Mouse (Mus musculus) B cell, adult 2 months (primary cell): ENCODE data around the gene Stpg4.

Experiments used
- DNase-seq, 2 experiments: peaks; one replicate each; pipeline ENCODE4 v3.0.0; 2022

Gene Stpg4

GRCm38 (mm10) chr17:87378354-87379159 lies 49.0 kb downstream of the Stpg4 start:
- DNase-seq: no peak

DNA sequence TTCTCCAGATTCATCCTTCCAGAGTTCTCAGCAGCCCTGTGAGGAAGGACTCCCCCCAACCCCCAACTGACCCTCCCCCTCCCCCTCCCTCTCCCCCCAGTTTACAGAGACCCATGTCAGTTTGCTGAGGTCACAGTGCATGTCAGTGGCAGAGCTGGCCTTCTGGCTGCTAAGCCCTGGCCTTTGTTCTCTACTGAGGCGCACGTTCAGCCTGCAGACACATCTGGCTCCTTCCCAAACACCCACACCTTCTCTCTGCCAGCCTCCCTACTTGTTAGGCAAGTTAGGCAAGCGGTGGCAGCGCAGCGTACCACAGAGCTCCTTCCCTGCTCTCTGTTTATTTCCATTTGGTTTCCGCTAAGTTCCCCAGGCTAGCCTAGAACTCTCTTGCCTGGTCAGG lies 50.0 kb downstream of the Stpg4 start:
- DNase-seq: no peak

- no peak for DNase-seq
Measured at GRCm38 (mm10) chr17:87376831-87377471, 50.6 kb downstream of the Stpg4 start.

- peak; percentile 34 to 49 for DNase-seq
Measured at GRCm38 (mm10) chr17:87375941-87376511, 51.5 kb downstream of the Stpg4 start.

GRCm38 (mm10) chr17:87373327-87373726 lies 54.2 kb downstream of the Stpg4 start:
- no peak for DNase-seq

DNA sequence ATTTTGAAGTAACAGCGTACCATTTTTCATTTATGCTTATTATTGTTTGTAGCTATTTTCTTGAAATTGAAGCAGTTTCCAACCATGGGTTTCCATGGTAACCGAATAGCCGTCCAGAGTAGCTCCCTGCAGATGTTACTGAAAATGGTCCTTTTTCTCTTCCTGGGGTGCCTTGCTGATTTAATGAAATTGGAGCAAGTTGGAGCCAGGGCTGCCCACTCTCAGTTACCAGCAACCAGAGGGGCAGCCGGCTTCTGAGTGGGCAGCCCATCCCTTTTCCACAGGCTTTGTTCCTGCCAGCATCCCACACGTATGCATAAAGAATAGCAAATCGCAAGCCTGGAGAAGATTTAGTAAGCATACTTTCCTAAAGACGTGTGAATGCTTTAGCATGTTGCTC lies 55.4 kb downstream of the Stpg4 start:
- DNase-seq: no peak

- DNase-seq: no peak
Measured at GRCm38 (mm10) chr17:87369270-87369759, 58.2 kb downstream of the Stpg4 start.

- DNase-seq: no peak
Measured at GRCm38 (mm10) chr17:87368481-87368880, 59.1 kb downstream of the Stpg4 start.

GRCm38 (mm10) chr17:87367640-87368039 lies 59.9 kb downstream of the Stpg4 start:
- DNase-seq: no peak

GRCm38 (mm10) chr17:87367228-87367627 lies 60.3 kb downstream of the Stpg4 start:
- no peak for DNase-seq

DNA sequence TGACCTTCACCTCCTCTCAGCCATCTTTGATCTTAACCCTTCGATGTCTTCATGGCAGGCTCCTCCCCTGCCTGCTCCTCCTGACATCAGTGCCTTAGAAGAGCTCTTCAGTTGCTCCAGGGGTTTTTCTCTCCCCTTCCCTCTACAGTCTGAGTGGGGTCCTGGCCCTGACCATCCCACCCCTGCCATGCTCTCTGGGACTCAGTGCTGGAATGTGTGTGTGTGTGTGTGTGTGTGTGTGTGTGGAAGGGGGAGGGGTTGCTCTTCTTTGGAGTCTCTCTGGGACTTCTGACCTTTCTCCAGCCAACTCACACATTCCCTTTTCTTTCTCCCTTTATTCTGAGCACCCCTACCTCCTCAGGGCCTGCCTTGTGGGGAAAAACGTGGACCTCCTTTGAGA lies 61.0 kb downstream of the Stpg4 start:
- DNase-seq: no peak

DNA sequence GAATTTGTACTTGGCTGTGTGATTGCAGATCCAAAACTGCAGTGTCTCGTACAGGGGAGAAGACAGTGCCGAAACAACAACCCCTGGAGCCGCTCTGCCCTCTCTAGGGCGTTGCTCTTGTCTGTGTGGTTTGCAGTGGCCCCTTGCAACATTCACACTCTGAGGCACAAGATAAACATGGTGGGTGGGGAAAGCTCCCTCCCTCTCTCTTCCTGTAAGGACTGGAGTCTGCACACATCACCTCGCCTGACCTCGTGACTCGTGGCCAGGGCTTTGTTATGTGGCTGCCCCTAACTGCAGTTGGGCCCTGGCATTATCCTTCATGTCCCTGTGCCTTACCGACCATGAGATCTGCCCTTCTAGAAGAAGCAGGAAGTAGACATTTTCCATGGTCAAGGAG lies 62.3 kb downstream of the Stpg4 start:
- no peak for DNase-seq

- no peak for DNase-seq
Measured at GRCm38 (mm10) chr17:87364108-87364507, 63.4 kb downstream of the Stpg4 start.

- DNase-seq: no peak
Measured at GRCm38 (mm10) chr17:87361132-87361531, 66.4 kb downstream of the Stpg4 start.

- DNase-seq: no peak
Measured at GRCm38 (mm10) chr17:87357506-87357905, 70.0 kb downstream of the Stpg4 start.

DNA sequence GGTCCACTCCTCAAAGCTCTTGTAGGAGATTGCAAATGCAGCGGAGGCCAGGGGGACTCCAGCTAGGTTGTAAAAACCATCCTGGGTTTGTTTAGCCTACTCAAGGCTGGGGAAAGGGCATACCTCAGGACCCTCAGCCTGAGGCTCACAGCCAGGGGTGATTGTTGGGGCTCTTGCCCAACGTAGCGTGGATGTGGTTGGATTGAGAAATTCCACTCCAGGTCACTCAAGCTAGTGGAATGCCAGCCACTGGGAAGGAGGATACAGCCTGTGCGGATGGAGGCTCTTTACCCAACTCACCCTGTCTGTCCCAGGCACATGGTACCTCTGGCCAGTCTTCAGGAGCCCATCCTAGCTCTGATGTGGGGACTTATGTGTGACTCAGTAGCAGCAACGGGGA lies 71.3 kb downstream of the Stpg4 start:
- no peak for DNase-seq

GRCm38 (mm10) chr17:87355456-87355855 lies 72.1 kb downstream of the Stpg4 start:
- no peak for DNase-seq

- DNase-seq: no peak
Measured at GRCm38 (mm10) chr17:87353745-87354320, 73.7 kb downstream of the Stpg4 start.

GRCm38 (mm10) chr17:87352898-87353225 lies 74.7 kb downstream of the Stpg4 start:
- DNase-seq: no peak

DNA sequence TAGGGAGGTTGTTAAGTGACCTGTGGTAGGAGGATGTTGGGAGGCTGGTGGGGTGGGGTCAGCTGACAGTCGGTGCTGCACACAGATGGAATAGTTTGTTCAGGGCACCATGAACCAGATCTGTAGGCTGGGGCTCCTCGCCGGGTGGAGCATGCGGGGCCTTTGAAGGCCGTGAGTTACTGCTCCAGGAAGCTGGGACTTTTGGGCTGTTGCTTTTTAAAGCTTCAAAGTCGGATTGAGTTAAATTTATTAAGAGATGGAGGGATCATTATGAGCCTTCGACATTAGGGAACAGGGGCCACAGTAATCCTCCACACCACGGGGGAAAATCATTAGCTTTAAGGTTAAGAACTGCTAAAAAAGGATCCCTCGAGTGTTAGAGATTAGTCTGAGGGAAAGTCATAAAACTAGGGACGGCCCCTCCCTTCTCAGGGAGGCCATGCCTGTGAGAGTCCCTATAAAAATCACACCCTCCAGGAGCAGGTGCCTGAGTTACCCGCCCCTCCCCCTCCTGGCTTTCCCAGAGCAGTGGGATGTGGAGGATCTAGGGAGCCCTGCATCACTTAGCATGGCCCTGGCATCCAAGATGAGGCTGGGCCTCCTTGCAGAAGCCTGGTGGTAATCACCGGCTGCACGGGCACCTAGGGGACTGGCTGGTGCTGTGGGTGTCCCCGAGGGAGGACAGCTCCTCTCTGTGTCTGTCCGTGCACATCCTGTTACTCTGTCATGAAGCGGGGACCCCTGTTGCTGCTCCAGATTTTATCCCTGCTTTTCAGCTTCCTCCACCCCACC lies 75.2 kb downstream of the Stpg4 start:
- DNase-seq: no peak

DNA sequence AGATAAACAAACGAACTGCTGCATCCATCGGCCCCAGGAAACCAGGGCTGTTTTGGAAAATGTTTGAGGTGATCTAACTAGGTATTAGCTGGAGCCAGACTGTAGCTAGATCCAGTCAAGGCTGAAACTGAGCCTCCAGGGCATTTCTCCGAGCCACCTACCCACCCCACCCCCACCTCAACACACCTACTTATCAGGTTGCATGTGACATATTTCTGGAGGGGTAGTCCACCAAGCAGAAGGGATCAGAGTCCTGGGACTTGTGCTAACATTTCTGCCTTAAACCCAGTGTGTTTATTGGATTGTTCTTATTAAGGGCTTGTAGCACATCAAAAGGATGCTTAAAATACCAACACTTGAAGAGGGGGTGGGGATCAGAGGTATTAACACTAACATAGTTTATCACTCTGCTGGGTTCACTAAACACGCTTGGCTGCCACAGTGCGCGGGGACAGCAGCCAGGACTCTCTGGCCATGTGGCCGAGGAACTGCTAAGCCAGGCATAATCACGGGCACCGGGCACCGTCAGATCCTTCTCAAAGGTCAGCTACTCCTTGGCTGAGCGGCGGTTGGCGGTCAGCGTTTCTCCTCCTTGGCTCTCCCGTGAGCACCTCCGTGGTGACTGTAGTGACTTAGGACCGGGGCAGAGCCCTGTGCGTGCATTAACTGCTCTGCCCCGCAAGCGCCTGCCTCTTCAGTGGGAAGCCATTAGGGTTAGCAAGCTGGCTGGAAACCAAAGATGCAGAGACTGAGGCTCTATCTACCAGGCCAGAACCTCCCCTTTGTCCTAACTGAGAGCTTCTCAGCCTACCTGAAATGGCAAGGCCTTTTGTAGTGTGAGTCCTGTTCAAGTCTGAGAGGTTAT lies 76.1 kb downstream of the Stpg4 start:
- no peak for DNase-seq
